ENCODE assay signal across 29 mouse cellular contexts in the genomic region with DNA sequence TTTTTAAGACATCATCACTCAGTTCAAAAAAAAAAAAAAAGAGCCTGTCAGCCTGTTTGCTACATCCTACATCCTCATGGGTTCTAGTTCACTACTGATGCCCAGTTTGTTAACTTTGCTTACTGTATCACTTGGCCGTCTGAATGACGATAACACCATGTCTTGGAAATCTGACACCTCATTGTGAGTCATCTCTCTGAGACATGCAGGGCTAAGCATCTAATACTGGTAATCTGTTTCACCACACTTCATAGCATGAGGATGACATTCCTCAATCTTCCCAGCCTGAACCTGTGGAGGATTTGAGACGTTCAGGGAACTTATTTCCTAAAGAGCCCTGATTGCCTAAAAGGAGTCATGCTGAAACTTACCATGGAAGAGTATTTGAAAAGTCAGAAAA. TPM values are rescaled to one million over a fixed set of nuclear protein-coding genes. Genes with fewer than 3 reads are reported as not detected.
A peak's percentile ranks its signal among the peaks of the same experiment; 100 is the strongest.
DNase-seq lines count a peak whose midpoint lies in the region; ATAC-seq and TF ChIP-seq lines count a peak whose summit lies in the region.
"Had no signal": no experiment of that assay in that cellular context is flagged by ENCODE, and none has a peak within 500 bp of the region (broad histone marks: within the 10 kb centered on the region; RNA-seq: fewer than 3 reads in every experiment).

No protein-coding gene starts in this region.

- H3K36me3 ChIP-seq in C2C12 (ENCODE audit: control insufficient read depth, insufficient read depth): no peaks in the 10 kb centered on the region
- H3K36me3 ChIP-seq: embryonic facial prominence, embryonic 13.5 days; embryonic facial prominence, embryonic 15.5 days; forebrain, embryonic 10.5 days; forebrain, embryonic 12.5 days; G1E had no signal

- H3K27me3 ChIP-seq in C2C12 (ENCODE audit: control insufficient read depth, insufficient read depth, insufficient read length) (no peaks in the 10 kb centered on the region), Patski (peaks cover 2% of the 10 kb centered on the region)
- H3K27me3 ChIP-seq: embryonic facial prominence, embryonic 13.5 days; embryonic facial prominence, embryonic 15.5 days; forebrain, embryonic 12.5 days had no signal

- DNase-seq in 3T3-L1 (ENCODE audit: low read depth, low spot score): peak; percentile 92
- DNase-seq in Muller cell, postnatal 12 days (ENCODE audit: inconsistent ontology term): peak; percentile 19
- peak; percentile 37 for DNase-seq in Patski (ENCODE audit: low read depth, low spot score)
- DNase-seq in cerebellum, postnatal 4 days (ENCODE audit: low spot score in 2 of 2): no peak
- no peak for DNase-seq in urinary bladder, postnatal 25 days (ENCODE audit: low spot score)
- DNase-seq in heart, postnatal 10 days: no peak
- DNase-seq: adrenal gland, adult 2 months; adrenal gland, postnatal 10 days; adrenal gland, postnatal 25 days; B cell, adult 2 months; cerebellum, adult 11 months; cerebellum, adult 18-20 months; cerebellum, adult 9-10 months; cerebellum, postnatal 10 days; cerebellum, postnatal 25 days; embryo, embryonic 11 days had no signal

- no peaks in the 10 kb centered on the region for H3K79me2 ChIP-seq in C2C12 (ENCODE audit: control insufficient read depth, insufficient read depth)

- TF ChIP-seq CTCF in C2C12 (IDR thresholded peaks at IDR 0.05; ENCODE audit: control insufficient read depth, insufficient read depth, insufficient read length) (no peak), Patski (IDR thresholded peaks at IDR 0.05) (no peak)

- intact Hi-C loops in heart, postnatal 10 days (cut with DNase I): loop anchor here (2.0 kb wide), 1 partner anchor 22 kb away; no protein-coding TSS in a partner anchor

- CTCF ChIA-PET in Patski (lab: Charles Lee): no interaction called here

- H3K79me3 ChIP-seq in C2C12 (ENCODE audit: low read depth): no peaks in the 10 kb centered on the region

- H3ac ChIP-seq in C2C12 (ENCODE audit: control insufficient read depth, insufficient read length, low read depth): no peak overlapping the region

- in situ Hi-C loops in Patski (cut with MboI; ENCODE audit: low pct_unique_long_range_greater_than_20kb): no loop called here

- POLR2A ChIA-PET in Patski (lab: Charles Lee): no interaction called here

- H3K4me3 ChIP-seq in C2C12 (ENCODE audit: insufficient read depth, poor library complexity, severe bottlenecking): no peak overlapping the region
- H3K4me3 ChIP-seq: embryonic facial prominence, embryonic 13.5 days; embryonic facial prominence, embryonic 15.5 days; erythroblast, embryonic 14.5 days; forebrain, embryonic 10.5 days; forebrain, embryonic 12.5 days had no signal

- ATAC-seq in Patski: peak; percentile 91
- ATAC-seq: forebrain, embryonic 14.5 days; forebrain, embryonic 16.5 days had no signal

TF ChIP-seq in C2C12, 6 proteins besides CTCF, POLR2A, EP300 and RAD21:
- TF ChIP-seq MAX (IDR thresholded peaks at IDR 0.05) (no peak), USF1 (IDR thresholded peaks at IDR 0.05; ENCODE audit: low read depth) (no peak), FOSL1 (IDR thresholded peaks at IDR 0.05; ENCODE audit: insufficient read depth, low read length, poor library complexity, severe bottlenecking) (peak; percentile 27), MYOG (IDR thresholded peaks at IDR 0.05; ENCODE audit: control insufficient read depth, extremely low read depth, insufficient read length) (no peak), CEBPB (IDR thresholded peaks at IDR 0.05; ENCODE audit: low read depth) (peak; percentile 11)

RNA-seq across cellular contexts. Expression of gene Tmprss11g, which starts 22.2 kb away (rescaled TPM):
- polyA plus RNA-seq in C2C12 (2012; fragmentation: generic; extraction: Trizol): 0.02 TPM
- polyA plus RNA-seq in Patski (2021): not detected
- total RNA-seq in heart, postnatal 10 days (2021): not detected
- total RNA-seq: adrenal gland, adult 2 months; adrenal gland, postnatal 10 days; adrenal gland, postnatal 25 days; adrenal gland, postnatal 4 days; common myeloid progenitor, adult 5-6 weeks had no signal
- polyA plus RNA-seq: adrenal gland, adult 2 months; brain, embryonic 14.5 days; erythroblast, embryonic 14.5 days; forebrain, embryonic 10.5 days; forebrain, embryonic 12.5 days; forebrain, embryonic 14.5 days; forebrain, embryonic 16.5 days; frontal cortex, adult 2 months; G1E had no signal

Comparison
In these comparisons a context has a peak if more than half of its experiments do, and no peak if none do; other contexts are left out.
1. DNase-seq: peak in 3T3-L1 (single experiment), Muller cell, postnatal 12 days (single experiment) and Patski (single experiment); none in cerebellum, postnatal 4 days (0 of 2), urinary bladder, postnatal 25 days (single experiment) and heart, postnatal 10 days (0 of 2).